Mouse (Mus musculus): ENCODE measurements at regions not wholly inside any gene's neighbourhood (a gene's known extent, or its start where the extent isn't known, plus 50 kb on each side); places are given as distances from the start of the nearest gene placed in this dataset.

- no peak for DNase-seq (ENCODE audit: low read depth)
These were observed 53.0 kb downstream of the Hoxa1 start for GRCm38 (mm10) chr6:52105031-52105593.

- DNase-seq (ENCODE audit: low read depth), result no peak
These were observed 54.0 kb downstream of the Hoxa1 start for GRCm38 (mm10) chr6:52104141-52104540.

DNA sequence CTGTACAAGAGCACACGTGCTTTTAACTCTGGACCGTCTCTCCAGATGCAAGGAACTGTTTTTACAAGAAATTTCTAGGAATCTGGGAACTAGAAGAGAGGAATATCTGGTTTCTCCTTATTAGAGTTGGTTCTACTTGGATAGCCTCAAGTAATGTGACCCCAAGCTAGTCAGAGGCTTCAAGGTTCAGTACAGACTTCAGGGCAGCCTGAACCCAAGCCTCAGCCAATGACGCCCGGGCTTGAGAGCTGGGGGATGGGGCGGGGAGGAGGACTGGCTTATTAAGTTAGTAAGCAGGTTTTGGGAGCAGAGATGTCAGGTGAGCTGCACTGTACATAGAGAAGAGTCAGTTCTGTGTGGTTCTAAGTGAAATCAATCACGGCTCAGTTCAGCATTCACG, 54.5 kb downstream of the Hoxa1 start:
- DNase-seq (ENCODE audit: low read depth), result no peak

DNA sequence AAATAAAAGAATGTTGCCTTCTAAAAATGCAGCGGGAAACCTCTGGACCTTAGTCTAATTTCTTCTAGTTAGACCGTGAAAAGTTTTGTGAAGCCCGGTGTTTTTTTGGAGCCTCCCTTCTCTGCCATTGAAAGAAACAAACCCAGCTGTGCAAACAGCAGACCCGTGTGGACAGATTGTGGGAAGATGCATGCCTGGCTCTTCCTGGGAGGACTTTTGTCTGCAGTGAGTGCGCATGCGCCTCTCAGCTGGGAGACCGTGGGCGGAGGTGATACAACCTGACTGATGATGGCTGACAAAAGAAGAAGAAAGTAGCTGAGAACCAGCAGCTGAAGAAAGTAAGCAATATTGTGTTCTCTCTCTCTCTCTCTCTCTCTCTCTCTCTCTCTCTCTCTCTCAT, 55.4 kb downstream of the Hoxa1 start:
- no peak for DNase-seq (ENCODE audit: low read depth)

DNA sequence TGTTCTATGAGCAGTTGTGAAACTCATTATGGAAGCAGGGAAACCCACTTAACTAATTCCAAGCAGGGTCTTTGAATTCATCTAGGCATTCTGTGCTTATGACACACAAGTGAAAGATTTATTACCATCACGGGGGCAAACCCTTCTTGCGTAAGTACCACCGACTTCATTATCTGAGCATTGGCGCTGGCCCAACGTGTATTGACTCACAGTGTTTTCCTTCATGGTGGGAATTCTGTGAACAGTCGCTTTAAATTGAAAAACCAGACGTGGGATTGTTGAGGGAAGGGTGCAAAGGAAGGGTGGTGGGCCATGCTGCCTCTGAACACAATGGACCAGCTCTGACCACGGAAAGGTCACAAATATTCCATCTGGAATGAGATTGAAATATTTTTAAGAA, 55.9 kb downstream of the Hoxa1 start:
- DNase-seq (ENCODE audit: low read depth), result no peak

DNA sequence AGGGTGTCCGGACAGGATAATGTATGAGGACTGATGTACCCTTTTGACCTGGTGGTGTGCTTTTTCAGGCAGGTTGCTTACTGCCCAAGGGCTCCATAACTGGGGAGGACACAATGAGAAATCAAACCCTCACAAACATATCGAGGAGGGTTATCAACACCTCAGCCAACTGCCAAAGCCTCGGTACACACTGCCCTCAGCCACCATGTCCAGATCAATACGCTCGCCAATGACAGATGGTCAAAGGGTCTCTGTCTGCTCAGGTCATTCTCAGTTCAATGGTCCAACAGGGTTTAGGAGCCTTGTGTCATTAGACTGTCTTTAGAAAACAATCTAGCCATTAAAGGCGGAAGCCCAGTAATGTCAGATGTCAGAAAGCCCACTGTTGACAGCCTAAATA, 56.9 kb downstream of the Hoxa1 start:
- no peak for DNase-seq (ENCODE audit: low read depth)

GRCm38 (mm10) chr6:52098851-52099250, 59.3 kb downstream of the Hoxa1 start:
- no peak for DNase-seq (ENCODE audit: low read depth)

DNA sequence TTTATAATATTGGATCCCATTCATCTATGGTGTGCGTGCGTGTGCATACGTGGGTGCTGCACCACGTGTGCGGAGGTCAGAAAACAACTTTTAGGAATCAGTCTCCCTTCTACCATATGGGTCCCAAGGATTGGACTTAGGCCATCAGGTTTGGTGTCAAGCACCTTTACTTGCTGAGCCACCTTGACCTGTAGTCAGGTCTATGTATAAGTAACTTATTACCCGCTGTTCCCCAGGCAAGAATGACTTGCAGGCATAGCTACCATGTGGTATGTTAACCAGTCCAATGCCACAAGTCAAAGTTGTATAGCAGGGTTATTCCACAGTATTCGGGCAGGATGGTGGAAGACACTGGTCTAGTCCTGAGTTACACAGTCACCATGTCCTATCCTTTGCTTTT, 62.5 kb downstream of the Hoxa1 start:
- DNase-seq (ENCODE audit: low read depth), result no peak

DNA sequence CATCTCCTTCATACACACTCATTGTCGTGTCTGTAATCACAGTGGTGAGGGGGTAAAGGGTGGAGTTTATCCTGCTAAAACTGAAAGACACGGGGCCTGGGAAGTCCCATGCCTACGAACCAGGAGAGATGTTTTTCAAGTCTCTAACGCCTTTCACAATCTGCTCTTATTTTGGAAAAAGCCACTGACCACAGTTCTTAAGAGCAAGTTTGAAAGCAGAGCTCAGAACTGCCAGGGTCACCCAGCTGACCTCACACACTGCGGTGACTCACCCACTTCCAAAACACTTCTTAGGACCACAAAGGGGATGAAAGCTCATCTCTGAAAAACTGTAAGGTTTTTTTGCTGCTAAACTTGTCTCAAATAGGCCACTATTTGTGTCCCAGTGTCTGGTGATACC, 66.7 kb downstream of the Hoxa1 start:
- DNase-seq (ENCODE audit: low read depth), result no peak

GRCm38 (mm10) chr6:52085932-52086643, 72.0 kb downstream of the Hoxa1 start:
- no peak for DNase-seq (ENCODE audit: low read depth)

DNA sequence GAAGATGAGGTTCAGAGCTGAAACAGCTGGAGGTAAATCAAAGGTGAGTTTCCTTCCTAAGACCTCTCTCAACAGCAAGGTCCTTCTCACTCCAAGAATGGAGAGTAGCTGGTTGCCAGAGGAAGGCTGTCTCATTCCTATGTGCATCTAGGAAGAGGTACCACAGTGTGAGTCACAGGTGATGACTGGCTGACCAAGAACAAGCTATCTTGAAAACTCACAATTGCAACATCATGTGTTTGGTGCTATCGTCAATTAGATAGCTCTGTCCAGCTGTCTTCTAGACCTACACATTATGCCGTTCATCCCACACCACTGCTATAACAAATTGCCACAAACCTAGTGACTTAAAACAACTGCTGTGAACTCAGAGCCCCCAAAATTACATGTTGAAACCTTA, 72.3 kb upstream of the Skap2 start:
- no peak for DNase-seq (ENCODE audit: low read depth)

GRCm38 (mm10) chr6:52079501-52079900, 67.2 kb upstream of the Skap2 start:
- DNase-seq (ENCODE audit: low read depth), result no peak

- no peak for DNase-seq (ENCODE audit: low read depth)
These were observed 66.4 kb upstream of the Skap2 start for GRCm38 (mm10) chr6:52078530-52079340.

- no peak for DNase-seq (ENCODE audit: low read depth)
These were observed 64.0 kb upstream of the Skap2 start for GRCm38 (mm10) chr6:52076179-52076932.

GRCm38 (mm10) chr6:52074904-52075303, 62.6 kb upstream of the Skap2 start:
- no peak for DNase-seq (ENCODE audit: low read depth)

- no peak for DNase-seq (ENCODE audit: low read depth)
These were observed 54.8 kb upstream of the Skap2 start for GRCm38 (mm10) chr6:52067151-52067550.

- no peak for DNase-seq (ENCODE audit: low read depth)
These were observed 53.3 kb upstream of the Skap2 start for GRCm38 (mm10) chr6:52065652-52066051.

DNA sequence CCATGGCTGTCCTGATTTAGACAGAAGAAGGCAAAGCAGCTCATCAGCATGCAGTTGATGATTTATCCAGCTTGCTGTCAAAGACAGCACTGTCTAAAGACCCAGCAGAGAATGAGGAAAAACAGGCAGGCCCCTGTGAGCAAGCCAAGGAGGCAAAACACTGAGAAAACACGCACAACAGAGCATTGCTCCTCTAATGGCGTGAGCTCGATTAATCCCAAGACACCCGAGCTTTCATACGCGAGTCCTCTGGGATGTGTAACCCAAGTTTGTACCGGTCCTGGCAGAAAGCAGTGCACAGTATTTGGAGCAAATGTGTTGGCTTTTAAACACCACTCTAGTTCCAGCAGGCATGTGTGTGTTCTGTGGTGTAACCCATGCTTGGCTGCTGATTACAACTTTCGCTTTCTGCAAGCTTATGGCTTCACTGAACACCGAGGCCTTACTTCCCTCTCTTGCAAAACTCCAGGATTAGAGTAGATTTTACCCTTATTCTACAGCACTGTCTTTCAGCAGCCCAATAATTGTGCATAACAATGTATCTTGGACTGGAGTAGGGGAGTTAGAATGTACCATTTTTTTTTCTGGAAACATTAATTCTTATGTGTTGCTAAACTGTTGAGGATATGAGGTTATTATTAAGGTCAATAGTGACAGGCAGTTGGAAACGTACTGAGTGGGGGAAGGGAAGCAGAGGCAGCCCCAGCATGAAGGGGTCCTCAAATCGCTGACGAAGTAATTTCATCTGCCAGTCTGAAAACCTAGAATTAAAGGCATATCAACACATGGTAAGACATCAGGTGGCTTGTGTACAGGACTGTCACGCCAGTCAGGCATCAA, 52.0 kb upstream of the Skap2 start:
- DNase-seq (ENCODE audit: low read depth), result peak; percentile 13

Measured in gonadal fat pad, adult 2 months (tissue).